Mouse (Mus musculus) telencephalon, adult 2 months (tissue): ENCODE data around the gene Armh1.
"Not testable (repeated sequence)": the region's sequence is repeated elsewhere in the genome, so short reads cannot be mapped to it uniquely, and the experiment has no call there.

Experiments used
- DNase-seq: peaks from one replicate; pipeline ENCODE4 v3.0.0-alpha.2; 2011; ENCODE audit warnings: low read depth, low spot score

The Armh1 gene

DNA sequence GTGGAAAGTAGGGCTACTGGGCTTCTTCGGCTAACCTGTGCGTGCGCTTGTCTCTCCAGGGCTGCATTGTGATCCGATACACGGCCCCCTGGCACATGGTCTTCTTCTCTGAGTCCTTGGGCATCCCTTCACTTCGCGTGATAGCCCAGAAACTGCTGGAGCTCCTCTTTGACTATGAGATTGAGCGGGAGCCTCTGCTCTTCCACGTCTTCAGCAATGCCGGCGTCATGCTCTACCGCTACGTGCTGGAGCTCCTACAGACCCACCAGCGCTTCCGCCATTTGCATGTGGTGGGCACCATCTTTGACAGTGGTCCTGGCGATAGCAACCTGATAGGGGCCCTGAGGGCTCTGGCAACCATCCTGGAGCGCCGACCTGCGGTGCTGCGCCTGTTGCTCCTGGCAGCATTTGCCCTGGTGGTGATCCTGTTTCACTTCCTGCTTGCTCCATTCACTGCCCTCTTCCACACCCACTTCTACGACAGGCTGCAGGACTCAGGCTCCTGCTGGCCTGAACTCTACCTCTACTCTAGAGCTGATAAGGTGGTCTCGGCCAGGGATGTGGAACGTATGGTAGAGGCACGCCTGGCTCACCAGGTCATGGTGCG is 16.0 kb upstream of the Armh1 start:
- DNase-seq = no peak

DNA sequence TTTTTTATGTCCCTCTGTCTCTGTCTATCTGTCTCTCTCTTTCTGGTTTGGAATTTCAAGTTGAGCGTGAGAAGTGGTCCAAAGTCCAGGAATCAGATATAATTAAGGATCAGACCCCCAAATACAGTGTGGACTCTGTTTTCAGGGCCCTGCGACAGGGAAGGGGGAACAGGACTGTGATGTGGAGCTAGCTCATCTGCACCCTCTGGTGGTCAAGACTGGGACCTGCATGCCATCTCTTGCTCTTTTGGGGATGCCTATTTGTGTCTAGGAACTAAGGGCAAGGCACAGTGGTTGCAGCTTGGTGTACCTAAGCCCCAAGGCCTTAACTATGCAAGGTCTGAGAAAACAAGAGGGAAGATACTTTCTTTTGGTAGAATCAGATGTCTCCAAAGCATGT is 15.4 kb upstream of the Armh1 start:
- no peak for DNase-seq

DNA sequence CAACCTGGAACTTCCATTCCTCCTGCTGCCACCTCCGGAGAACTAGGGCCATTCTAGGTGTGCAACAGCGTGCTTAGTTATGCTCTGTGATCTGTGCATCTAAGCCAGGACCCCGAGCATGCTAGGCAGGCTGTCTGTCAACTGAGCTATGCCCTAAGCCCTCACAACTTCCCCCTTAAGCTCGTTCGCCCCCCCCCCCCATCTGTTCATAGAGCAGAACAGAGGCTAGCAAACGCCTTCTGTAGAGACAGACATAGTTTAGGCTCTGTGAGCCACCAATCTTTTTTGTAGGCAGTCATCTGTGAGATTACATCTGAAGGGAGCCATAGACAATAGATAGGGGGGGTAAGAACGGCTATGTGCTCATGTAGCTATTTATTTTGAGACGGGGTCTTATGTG is 11.1 kb upstream of the Armh1 start:
- DNase-seq = no peak

DNA sequence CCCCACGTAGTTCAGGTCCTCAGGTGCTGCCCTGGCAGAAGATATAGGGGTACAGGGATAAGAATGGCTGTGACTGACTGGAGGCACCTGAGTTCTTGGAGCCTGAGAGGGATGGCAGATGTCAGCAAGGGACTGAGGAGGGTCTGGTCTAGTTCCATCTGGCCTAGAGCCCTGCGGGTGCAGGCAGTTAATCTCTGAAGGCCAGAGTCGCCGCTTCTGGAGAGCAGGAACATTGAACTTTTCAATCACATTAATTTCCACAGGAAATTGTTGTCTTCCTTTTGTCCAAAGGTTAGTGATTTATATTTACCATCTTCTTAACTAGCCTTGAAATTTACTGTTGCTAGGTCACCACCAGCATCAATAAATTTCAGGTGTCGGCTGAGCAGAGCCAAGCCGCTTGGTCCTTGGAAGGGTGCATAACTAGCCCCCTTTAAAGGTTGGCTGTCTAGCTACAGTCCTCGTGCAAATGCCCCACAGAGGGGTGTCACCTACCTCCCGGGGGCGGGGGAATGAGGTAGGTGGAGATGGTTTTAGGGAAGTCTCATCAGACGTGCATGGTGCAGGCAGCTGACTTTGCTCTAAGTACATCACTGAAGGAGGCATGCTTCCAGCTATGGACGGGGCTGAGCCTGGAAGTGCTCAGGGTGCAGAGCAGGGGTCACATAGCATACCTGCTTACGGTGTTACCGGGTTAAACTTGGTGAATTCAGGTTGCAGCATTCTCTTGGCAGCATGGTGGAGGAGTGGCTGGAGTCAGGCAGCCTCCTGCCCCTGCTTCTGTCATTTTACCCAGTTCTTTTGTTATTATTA is 10.4 kb upstream of the Armh1 start:
- DNase-seq = no peak

DNA sequence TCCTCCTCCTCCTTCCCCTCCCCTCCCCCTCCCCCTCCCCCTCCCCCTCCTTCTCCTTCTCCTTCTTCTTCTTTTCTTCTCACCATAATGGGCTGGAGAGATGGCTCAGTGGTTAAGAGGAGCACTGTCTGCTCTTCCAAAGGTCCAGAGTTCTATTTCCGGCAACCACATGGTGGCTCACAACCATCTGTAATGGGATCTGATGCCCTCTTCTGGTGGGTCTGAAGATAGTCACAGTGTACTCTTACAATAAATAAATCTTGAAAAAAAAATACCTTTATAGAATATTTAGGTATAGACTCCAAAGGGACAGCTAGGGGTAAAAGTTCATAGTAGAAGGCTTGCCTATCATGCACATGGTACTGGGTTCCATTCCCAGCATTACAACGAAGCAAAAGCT is 9.3 kb upstream of the Armh1 start:
- no peak for DNase-seq

DNA sequence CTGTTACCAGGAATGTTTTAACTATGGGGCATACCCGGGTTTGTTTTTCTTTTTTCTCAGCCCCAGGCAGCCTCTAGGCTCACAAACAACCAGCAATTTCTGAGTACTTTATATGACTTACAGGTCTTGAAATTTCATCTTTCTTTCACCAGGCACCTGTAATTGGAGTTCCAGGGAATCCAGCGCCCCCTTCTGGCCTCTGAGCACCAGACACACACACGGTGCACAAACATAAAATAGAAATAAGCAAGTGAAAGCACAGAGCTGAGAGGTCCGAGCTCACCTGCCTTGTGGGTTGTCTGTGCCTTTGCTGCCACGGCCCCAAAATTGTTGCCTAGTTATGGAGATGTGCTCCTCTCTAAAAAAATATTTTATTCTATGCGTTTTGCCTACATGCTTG is 8.0 kb upstream of the Armh1 start:
- not testable (repeated sequence) for DNase-seq

DNA sequence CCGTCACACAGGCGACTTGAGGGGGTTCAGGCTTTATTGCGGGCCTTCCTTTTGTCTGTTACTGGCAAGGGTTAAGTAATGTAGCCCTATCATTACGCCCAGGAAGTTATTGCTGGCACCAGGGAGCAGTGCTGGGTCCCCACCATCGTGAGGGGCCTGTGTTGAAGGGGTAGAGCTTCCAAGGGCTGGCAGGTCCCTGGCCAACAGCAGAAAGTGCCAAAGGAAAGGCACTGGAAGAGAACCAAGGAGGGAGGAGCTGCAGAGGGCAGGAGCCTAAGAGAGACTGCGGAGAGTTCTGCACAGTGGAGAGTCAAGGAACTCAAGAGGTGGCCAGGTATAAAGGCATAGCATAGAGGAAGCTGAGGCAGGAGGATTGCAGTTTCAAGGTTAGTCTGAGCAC is 2.7 kb upstream of the Armh1 start:
- no peak for DNase-seq

DNA sequence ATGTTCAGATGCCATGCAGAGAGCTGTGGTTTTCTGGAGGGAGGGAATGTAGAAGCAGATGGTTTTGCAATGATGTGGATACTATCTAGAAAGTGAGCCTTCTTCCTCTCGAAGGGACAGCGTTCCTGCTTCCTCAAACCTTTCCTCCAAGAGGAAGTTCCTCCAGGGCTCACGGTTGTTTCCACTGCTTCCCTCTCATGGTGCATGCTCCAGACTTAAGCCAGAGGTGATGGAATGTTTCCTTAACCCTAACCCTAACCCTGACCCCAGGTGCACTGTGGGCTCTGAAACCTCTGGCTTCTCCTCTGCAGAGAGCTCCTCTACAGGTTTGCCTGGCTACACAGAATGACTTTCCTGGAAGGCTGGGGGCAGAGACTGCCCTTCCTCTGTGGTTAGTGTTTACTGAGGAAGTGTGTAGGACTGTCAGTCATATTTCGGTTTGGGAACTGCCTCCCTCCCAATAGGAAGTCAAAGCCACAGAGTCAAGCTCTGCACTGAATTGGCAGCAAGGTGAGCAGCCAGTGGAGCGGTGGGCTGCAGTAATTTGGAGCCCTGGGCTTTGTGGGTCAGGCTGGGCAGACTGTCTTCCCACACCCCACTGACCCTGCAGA is 2.2 kb upstream of the Armh1 start:
- no peak for DNase-seq

DNA sequence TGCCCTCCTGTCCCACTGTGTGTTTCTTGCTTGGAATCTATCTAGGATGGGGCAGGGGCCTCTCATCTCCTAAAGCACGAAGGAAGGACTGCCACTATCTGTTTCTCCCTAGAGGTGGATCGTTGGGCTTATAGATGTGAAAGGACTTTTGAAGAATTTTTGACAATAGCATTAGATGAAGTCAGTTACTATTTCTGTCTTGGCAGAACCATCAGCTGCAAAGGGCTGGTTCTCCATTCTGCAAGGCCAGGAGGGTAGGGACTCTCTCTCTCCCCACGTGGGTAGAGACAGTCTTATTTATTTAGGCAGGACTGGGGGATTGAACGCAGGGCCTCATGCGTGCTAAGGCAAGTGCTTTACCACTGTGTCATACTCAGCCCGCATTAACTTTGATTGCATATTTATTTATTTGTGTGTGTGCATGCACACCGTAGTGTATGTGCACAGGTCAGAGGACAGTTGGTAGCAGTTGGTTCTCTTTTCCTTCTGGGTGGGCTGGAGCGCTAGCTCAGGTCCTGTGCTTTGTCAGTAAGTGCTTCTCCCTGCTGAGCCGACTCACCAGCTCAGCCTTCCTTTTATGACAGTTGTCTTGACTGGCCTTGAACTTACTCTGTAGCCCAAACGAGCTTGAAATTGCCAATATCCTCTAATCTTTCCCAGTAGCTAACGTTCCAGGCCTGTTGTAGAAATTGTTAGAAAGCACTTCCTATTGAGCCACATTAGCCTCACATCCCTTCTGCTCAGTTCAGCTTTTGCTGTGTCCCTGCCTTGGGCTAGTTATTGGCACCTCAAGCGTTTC is 1.5 kb upstream of the Armh1 start:
- no peak for DNase-seq

DNA sequence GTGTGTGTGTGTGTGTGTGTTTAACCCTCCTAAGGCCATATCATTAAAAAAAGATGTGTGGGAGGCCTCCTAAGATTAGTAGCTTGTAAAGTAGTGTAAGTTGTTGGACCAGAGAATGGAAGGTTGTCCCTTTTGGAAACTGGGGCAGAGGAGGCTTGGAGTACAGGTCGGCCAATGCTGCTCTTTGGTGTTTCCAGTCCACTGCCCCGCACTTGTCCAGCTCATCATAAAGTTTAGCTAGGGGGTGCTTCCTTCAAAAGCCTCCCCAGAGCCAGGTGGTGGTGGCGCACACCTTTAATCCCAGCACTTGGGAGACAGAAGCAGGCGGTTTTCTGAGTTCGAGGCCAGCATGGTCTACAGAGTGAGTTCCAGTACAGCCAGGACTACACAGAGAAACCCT is 830 bp upstream of the Armh1 start:
- DNase-seq = no peak

DNA sequence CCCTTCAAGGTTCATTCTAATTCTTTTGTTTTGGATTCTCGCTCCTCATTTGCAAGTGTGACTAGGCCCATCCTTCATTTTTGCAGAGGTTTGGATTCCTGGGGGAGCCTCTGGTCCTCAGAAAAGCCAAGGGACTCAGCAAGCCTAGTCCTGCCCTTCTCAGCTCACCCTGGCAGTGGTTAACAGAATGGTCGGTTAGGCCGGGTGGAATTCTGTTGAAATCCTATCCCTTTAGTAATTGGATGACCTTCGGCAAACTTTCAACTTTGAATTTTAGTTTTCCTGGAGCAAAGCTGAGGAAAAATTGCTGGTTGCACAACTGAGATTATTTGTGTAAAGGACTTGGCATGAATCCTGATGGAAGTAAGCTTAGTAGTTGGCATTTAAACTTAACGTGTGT is 426 bp upstream of the Armh1 start:
- no peak for DNase-seq

DNA sequence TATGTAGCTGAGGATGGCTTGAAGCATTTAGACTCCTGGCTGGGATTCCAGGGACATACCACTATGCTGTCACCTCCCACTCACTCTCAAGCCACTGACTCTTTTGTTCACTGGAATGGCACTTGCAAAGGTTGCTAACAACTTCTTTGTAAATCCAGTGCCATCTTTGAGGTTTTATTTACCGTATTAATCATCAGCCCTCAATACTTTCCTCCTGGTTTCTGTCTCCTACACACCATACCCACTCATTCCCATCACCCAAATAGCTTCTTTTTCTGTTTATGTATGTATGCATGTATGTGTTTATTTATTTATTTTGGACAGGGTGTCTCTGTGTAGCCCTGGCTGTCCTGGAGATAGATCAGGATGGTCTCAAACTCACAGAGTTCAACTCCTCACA is 943 bp downstream of the Armh1 start:
- DNase-seq = no peak

DNA sequence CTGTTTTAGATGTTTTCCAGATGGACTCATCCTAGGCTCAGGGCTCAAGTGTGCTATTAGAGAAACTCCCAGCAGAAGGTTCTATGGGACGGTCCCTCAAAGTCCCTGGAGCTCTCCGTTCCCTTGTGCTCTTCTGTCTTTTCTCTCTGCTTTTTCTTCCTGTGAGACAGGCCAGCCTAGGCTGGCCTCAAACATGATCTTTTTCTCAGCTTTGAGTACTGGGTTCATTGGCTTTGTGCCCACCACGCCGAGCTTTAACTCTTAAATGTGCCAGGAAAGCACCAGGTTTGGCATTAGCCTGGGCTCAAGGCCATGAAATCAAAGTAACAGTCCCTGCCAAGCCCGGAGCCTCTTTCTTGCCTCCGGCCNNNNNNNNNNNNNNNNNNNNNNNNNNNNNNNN is 11.1 kb downstream of the Armh1 start:
- DNase-seq = no peak

DNA sequence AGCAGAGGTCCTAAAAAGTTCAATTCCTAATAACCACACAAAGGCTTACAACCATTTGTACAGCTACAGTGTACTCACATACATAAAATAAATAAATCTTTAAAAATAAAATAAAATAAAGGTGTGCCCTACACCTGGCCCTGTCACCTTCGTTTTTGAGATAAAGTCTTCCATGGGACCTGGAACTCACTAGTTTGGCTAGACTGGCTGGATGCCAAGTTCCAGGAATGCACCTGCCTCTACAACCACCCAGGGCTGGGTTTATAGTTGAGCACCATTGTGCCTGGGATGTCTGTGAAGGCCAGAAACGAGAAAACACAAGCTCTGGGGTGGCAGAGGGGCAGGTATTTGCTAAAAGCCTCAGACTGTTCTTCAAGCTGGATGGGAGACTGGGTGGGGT is 12.8 kb downstream of the Armh1 start:
- no peak for DNase-seq

DNA sequence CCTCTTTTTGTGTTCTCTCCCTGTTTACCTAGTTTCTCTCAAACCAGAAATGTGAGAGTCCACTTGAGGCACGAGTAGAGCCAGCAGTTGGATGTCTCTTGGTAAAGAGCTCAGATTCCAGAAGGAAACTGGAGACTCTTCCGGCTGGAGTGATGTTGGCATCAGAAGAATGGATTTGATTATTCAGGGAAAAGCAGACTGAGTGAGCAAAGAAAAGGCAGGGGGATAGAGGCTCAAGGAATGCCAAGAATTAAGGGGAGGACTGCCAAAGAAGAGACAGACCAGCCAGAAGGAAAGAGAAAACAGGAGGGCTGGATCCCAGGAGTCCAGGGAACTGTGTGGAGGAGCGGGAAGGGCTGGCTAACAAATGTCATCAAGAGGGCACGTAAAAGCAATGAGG is 16.1 kb downstream of the Armh1 start:
- no peak for DNase-seq

DNA sequence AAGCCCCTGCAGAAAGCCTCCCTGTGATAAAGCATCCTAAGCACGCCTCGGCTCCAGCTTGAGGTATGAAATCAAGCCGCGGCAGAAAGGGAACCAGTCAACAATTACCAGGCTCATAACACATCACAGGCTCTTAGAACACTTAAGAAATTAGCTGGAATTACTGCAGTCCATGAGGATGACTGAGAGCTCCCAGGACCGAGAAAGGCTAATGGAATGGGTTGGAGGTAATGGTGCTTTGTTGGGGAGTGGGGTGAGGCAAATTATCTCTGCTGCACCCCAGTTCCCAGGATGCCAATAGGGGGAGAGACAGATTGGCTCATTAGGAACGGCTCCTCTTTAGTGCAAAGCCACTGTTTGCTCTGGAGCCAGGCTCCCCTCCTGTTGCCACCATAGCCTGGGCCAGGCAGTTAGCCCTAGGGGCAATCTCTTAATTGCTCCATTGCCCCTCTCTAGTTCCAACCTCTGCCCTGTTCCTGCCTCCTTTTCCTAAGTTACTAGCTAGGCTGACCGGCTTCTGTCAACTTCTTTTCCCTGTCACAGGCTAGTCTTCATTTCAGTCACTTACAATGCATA is 17.7 kb downstream of the Armh1 start:
- DNase-seq = no peak

DNA sequence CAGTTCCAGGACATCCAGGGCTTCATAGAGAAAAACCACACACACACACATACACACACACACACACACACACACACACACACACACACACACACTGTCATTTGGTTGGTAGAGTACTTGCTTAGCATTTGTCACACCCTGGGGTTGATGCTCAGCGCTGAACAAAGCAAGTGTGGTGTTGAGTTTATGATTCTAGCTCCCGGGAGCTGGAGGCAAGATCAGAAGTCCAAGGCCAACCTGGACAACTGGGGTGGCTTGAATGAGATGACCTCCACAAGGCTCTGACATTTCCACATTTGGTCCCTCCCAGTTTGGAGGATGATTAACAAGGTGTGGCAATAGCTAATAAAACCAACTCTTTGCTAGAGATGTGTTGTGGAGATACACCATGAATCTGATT is 20.7 kb downstream of the Armh1 start:
- no peak for DNase-seq

DNA sequence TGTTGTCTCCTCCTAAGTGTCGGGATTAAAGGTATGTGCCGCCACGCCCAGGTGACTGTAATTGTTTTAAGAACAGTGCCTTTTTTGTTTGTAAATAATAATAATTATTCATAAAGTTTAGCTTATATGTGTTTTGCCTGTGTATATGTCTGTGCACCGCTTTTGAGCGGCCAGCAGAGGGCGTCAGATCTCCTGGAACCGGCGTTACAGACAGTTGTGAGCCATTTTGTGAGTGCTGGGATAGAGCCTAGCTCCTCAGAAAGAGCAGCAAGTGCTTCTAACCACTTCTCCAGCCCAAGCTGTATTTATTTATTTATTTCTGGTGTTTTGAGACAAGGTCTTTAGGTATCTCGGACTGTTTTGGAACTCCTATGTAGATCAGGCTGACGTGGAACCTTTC is 21.6 kb downstream of the Armh1 start:
- DNase-seq = no peak

DNA sequence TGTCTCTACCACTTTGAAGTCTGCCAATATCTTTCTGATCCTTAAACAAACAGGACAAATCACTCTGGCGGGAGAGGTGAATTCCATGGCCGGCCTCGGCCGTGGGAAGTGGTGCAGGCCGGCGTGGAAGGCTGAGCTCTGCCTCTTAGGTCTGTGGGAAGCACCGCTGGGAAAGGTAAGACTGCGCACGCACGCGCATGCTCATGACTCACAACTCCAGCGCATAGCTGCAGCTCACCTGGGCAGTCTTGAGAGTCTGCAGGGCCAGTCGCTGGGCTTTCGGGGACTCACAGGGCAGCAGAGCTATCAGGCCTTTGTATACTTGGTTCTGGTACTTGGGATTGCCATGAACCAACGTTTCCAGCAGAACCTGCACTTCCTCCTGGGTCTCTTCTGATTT is 22.3 kb downstream of the Armh1 start:
- DNase-seq = no peak

DNA sequence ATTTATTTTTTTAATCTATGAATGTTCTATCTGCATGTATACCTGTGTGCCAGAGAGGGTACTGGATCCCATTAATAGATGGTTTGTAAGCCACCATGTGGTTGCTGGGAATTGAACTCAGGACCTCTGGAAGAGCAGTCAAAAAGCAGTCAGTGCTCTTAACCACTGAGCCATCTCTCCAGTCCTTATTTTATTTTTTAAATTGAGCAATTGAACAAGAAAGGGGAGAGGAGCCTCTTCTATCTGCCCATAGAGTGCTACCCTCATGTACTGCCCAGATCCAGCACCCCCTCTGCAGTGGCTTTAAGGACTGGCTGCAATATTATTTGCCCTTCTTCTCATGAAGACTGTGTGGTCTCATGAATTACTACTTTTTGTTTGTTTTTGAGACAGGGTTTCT is 26.7 kb downstream of the Armh1 start:
- no peak for DNase-seq

DNA sequence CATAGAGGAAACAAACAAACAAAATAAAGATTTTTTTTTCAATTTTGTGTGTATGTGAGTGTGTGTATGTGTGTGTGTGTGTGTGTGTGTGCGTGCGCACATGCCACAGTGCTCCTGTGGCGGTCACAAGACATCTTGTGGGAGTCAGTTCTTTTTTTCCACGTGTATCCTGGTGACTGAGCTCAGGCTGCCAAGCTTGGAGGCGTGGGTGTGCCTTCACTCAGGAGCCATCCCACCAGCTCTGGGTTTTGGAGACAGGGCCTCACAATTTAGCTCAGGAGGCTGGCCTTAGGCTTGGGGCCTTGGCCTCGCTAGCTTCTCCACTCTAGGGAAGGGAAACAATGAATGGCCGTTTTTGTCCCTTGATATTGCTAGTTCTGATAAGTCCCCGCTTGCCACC is 27.8 kb downstream of the Armh1 start:
- DNase-seq = peak; percentile 32

DNA sequence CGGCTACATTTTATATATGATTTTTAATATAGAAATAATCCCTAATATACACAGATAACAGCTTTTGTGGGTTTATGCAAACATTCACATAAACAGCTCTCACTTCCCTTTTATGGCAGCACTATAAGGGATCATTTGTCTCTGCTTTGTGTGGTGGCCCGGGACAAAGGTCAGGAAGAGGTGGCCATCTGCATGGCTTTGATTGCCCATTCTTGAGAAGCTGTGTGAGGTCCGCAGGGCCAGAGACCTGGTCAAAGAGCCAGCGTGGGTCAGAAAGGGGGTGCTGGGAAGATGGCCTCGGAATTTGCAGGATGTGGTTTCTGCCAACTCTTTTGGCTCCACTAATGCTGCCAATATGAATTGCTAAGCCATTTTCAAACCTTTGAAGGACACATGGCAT is 28.9 kb downstream of the Armh1 start:
- DNase-seq = no peak
